Mouse (Mus musculus) frontal cortex, postnatal 14 days (tissue): Measurements from ENCODE around the gene Nod2.
A peak's percentile ranks its signal among the peaks of the same experiment; 100 is the strongest.
"Not testable (repeated sequence)": the region's sequence is repeated elsewhere in the genome, so short reads cannot be mapped to it uniquely, and the experiment has no call there.

Experiments used
- DNase-seq, 2 experiments: peaks; one replicate each; pipeline ENCODE4 v3.0.0; 2022; ENCODE audit warnings: low spot score in 2 of 2

Nod2 gene

DNA sequence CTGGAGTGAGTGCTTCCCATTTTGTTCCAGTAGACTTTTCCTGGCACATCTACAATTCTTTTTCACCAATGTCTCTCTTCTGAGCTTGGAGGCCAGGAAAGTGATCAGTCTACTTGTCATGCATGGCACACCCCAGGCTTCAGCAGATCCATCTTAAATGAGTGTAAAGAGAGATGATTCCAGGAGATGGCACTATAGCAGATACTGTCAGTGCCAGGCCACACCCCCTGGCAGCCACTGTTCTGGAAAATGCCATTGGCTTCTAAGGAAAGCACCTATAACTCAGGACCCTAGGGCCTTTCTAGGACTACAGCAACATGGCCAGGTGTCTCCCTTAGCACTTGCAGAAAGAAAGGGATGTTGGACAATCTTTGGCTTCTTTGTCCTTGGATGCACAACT lies 16.0 kb upstream of the Nod2 start:
- no peak for DNase-seq

DNA sequence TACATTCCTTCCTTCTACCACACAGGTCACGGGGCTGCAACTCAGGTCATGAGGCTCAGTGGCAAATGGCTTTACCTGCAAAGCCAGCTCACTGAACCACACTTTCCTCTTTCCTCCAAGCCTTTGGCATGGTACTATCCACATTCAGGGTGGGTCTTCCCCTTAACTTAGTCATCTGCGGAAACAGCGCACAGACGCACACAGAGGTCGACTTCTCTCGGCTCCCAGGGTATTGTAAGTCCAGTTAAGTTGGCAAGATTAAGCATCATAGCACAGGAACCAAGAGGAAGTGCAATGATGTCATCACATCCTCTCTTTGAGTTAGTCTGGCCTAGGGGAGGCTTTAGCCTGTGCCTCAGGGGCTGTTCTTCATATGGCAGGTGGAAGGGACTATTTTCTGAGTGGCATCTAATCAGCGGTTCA lies 13.8 kb upstream of the Nod2 start:
- no peak for DNase-seq

DNA sequence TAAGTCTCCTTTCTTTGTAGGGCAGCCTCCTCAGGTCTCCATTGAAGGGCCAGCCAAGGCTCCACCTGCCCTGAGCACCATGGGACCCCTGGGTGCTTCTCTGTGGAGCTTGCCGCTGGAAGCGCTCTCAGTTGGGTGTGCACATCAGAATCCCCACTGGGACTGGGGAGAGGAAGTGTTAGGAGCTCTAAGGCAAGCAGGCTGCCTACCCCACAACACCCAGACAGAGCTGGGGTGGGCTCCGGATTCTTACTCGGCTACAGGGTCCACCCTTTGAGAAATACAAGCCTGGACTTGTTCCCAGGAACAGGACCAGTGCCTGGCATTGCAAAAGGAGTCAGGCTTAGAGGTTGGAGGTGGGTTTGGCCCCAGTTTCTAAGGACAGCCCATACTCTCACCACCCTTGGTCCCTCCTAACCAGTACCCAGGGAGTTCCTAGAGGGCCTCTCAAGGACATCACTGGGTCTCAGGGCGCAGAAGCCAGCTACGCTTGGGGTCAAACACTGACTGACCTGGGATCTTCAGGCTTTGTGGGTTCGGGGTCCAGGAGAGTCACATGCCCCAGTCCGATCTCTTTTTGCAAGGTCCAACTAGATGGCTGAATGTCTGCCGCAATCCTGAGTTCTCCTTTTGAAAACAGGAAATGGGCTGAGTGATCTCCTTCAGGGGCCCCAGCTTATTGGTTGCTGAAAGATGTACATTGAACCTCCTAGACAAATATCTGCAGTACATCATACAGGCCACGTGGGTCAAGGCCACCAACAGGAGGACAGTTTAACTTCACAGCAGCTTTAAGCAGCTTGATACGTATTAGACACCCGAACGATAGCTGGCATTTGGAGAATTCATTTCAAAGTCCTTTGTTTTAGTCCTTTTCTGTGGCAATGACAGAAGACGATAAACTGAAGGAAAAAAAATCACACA lies 11.4 kb upstream of the Nod2 start, which contains the start of gene Snx20:
Gene Snx20 (minus strand): TSS at position 655 of the 924 bp plus-strand sequence.
- no peak for DNase-seq

DNA sequence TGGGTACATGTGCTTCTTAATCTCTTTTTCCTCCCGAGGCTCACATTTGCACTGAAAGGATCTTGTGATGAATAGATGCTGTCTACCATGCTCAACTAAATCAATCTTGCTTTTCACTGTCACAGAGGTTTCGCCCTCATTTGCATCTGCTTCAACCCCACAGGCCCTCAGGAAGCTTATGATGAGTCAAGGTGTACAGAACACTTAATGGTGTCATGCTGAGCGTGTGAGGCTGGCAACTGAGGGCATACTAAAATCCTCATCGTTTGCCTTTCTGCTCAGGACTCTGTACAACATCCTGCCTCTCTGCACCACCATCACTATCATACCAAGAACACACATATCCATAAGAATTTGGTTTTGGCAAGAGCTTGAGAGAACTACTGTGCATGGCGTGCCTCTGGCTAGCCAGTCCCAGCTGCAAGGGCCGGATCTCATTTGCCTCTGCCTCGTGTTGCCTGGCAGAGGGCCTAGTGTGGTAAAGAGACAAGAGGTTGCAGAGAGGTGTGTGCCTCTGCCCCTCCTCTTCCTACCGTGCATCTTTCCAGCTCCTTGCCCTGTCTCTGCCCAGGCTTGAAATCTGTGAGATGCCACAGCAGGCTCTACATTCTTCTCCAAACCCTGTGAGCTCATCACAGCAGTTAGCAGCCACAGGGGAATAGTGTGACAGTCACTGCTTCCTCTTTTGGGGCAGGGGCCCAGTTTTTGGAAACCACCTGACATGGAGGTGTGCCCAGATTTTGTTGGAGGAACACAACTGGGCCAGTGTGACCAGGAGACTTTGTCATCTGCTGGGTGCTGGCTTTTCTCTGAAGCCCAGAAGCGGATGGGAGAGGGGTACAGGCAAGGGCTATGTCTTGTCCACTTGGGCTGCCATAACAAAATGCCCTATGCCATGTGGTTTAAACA lies 9.8 kb upstream of the Nod2 start:
- no peak for DNase-seq

DNA sequence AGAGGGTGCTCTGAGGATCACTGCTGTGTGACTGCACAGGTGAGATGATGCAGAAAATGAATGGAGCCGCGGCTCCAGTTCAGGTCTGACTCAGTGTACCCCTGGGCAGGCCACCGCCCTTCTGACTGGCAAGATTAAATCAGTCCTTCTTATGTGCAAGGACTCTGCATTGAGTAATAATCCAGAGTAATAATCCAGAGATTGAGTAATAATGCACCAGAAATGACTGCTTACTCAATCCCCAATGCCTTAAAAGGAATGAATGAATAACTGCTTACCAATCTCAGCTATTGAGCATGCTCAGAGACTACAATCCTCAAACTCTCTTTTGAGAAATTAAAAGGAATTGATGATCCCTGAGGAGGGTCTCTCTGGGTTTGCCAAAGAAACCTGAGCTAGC lies 8.2 kb upstream of the Nod2 start:
- DNase-seq = no peak

DNA sequence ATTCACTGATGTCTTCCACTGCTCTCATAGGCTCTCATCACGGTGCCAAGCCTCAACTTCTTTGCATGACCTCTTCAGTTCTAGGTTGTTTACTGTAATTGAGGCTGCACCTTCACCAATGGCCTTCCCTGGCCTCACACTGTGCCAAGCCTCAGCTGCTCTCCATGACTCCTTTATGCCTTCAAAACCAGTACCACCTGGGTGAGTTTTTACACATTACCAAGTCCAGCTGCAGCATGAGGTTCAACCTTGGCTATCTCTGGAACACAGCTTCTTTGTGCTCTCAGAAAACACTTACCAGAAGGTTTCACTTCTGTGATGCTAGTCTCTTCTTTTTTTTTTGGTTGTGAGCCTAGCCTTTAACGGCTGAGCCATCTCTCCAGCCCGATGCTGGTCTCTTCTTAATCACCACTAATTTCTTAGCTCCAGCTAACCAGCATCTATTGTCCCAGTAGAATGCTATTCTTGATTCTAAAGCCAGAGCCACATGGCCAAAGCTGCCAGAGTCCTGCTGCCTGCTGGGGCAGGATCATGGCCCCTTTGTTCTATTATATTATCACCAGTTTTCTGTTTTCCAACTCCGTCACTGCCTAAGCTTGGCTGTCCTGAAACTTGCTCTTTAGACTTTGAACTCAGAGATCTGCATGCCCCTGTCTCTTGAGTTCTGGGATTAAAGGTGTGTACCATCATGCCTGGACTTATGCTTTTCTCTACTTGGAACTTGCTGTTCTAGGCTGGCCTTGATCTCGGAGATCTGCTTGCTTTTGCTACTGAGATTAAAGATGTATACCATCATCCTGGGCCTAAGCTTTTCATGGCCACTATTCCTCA lies 4.2 kb upstream of the Nod2 start:
- no peak for DNase-seq

DNA sequence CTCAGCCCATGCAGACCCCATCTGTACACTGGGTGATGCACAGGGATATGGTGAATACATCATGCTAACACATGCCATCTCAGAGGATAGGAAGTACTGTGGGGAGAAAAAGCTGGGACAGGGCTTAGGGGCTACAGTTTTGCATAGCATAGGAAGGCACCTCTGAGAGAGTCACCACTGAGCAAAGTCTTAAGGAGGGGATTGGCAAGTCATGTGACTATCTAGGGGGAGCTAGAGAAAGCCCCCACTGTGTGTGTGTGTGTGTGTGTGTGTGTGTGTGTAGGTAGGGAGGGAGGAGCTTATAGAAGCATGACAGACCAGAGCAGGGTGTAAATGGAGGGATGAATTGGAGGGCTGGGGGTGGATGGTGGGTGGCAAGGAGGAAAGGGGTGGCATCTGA lies 1.2 kb downstream of the Nod2 start:
- DNase-seq = no peak

DNA sequence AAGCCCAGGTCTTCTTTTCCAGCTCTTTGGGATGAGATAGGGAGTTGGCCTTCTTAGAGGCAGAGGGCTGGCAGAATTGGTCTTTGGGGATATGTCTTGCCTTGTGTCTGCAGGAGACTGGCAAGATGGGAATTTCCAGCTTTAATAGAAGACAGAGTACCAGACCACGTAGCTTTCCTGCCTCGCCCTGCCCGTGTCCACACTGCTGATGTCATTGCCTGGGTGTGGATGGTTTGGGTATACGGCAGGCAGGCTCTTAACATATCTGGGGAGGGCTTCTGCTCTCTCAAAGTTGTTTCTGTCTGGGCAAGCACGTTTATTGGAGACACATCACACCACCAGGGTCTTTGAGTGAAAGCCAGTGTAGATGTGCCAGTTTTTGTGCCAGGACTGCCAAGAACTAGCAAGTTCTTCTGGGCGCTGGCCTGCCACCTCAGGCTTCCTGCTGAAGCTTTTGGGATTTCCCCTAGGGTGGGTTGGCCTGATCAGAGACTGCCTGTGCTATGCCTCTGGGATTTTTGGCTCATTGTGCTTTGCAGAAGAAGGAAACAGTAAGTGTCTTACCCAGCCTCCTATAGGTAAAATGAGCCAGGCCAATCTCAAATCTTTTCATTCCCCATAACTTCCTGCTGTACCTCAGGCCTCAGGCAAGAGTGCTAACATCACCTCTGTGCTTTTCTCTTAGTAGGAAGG lies 3.0 kb downstream of the Nod2 start:
- DNase-seq = no peak

DNA sequence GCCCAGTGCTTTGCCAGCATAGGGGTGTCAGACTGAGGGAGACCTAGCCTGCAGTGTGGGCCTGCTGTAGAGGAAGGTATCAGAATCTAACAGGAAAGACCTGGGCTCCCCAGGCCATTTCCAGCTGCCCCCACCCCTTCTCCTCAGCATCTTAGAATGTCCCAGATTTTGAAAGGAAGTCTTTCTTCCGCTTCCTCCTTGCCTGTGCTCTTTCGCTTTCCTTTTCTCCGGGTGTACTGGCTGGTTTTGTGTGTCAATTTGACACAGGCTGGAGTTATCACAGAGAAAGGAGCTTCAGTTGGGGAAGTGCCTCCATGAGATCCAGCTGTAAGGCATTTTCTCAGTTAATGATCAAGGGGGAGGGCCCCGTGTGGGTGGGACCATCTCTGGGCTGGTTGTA lies 4.0 kb downstream of the Nod2 start:
- not testable (repeated sequence) for DNase-seq

DNA sequence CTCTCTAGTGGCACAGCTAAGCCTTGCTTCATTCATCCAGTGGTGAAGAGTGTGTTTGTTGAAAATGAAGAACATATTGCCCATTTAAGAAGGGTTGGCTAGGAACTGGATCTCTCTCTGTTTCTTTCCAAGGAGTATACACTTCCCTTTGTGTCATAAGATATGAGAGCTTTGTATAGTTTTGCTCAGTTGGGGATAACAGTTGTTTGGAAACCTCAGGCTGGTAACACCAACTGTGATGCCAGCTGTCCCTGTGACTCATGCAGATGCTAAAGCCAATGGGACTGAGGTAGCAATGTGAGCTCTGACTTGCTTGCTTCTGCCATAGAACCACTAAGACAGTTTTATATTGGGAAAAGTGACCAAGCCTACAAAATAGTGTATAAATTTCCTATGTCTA lies 8.2 kb downstream of the Nod2 start:
- no peak for DNase-seq

DNA sequence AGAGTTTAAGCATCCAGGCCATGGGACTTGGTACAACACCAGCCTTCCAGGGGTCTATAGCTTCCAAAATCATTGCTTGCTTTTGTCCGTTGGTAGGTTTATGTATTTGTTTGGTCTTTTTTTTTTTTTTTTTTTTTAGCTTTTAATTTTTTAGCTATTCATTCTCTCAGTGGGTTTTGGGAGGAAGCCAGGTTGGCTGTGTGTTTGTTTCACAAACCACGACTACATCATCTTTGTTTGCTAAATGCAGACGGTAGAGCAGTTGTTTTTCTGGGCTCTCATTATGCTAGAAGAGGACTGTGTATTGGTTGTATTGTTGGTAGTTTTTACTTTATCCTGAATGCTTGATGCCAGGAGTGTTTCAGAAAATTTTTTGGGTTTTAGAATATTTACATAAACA lies 12.8 kb downstream of the Nod2 start:
- no peak for DNase-seq

DNA sequence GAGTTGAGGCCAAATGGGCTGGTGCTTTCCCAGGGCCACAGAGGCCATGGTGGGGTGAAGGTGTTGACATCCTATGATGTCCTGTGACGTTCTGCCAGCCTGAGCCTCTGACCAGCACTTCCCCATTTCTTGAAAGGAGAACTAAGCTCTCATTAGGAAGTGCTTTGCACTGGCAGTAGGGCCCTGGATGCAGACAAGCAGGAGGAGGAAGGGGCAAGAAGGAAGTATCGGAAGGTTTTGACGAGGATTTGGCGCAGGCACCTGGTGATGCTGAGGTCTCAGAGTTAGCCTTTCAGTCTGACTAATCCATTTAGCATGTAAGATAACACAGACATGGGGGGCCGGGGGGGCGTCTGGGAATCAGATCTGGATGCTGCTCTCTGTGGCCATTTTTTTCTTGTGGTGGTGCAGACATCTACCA lies 15.3 kb downstream of the Nod2 start:
- no peak for DNase-seq

DNA sequence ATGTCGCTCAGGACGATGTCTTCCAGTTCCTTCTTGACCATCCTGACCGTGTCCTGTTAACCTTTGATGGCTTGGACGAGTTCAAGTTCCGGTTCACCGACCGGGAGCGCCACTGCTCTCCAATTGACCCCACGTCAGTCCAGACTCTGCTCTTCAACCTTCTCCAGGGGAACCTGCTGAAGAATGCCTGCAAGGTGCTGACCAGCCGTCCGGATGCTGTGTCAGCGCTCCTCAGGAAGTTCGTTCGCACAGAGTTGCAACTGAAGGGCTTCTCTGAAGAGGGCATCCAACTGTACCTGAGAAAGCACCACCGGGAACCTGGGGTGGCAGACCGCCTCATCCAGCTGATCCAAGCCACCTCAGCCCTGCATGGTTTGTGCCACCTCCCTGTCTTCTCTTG lies 17.0 kb downstream of the Nod2 start:
- DNase-seq = no peak

DNA sequence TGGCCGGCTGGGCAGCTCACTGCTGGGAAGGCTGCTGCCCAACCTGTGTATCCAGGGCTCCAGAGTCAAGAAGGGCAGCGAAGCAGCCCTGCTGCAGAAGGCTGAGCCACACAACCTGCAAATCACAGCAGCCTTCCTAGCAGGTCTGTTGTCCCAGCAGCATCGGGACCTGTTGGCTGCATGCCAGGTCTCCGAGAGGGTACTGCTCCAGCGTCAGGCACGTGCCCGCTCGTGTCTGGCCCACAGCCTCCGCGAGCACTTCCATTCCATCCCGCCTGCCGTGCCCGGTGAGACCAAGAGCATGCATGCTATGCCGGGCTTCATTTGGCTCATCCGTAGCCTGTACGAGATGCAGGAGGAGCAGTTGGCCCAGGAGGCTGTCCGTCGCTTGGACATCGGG lies 17.8 kb downstream of the Nod2 start:
- no peak for DNase-seq

DNA sequence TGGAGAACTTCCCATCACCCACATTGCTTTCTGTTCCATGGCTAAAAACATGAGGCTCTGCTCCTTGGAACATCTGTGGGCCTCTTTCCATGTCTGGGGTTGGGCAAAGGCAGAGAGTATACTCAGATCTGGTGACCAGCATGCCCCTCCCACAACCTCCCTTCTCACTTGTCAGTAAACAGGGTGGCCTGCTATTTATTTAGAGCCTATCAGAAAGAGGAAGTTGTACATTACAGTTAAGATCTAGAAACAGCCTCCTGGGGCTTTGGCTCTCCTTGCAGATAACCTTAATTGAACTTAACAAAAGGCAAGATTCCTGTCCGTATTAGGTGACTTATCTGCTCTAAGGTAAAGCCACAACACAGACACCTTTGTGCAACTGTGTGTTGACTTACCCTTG lies 19.3 kb downstream of the Nod2 start:
- no peak for DNase-seq

DNA sequence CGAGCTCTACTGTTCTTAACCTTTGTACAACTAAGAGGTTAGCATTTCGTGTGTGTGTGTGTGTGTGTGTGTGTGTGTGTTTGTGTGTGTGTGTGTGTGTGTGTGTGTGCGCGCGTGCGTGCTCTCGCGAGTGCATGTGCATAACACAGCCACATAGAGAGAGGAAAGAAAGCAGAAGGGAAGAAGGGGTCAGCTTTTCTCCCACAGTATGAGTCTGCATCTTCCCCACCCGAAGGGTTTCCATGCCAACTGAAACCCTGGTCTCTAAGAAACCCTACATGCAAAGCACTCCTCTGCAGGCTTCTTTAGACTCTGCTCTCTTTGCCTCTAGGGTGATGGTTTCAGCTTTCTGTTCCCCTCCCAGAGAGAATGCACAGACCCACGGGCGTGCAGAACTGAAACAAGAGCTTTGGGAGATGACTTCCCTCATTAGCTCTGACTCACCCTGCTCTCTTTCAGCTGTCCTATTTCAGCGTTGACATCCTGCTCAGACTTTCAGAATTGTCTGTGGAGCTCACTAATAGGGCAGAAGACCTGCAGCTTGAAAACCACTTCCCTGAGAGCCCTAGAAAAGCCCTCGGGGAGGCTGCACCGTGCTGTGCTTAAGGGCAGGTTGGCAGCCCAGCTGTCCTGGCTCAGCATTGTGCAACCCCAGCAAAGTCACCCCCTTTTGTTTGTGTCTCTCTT lies 21.4 kb downstream of the Nod2 start:
- DNase-seq = peak; percentile 37 to 68

DNA sequence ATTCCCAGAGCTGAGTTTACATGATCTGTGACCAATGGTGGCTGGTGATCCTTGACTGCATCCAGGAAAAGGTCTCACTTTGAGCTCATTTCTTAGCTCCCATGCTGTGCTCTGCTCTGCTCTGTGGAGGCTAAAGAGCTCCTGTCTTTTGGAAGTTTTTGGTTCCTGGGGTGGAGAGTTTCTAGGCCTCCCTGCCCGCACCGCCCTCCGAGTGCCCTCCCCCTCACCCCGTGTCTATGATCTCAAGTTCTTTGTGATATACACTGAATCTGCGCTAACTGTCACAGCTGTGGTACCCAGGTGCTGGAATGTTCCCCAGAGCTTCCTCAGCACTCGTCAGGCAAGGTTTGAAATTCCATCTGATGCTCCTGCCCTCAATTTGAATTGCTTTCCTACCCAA lies 23.7 kb downstream of the Nod2 start:
- no peak for DNase-seq

DNA sequence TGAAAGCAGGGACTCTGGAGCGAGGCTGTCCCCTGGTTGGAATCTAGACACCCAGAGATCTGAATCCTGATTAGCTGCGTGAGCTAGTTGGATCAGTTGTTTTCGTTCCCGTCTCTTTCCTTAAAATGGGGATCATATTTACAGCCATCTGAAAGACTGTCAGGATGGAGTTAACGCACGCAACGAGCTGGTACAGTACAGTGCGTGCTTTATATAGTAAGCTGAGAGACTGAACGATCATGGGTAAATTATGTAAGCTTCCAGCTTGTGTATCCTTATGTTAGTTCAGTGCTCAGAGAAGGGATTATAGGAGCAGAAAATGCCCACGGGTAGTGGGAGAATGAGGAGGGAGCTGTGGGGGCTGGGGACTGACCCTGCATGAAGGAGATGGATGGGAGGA lies 24.5 kb downstream of the Nod2 start:
- no peak for DNase-seq

DNA sequence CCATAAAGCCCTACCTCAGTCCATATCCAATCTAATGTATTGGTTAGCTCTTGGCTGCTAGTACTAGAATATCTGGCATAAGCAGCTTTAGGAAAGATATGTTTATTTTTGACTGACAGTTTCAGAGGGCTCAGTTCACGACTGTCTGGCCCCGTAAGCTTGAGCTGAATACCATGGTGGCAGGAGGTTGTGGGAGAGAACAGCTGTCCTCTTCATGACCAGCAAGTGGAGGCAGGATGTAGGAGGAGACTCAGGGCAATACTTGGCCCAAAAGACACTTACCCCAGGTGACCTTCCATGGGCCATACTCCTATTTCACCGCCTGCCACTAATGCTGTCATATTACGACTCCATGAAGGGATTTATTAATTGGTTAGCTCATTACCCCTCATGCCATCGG lies 26.7 kb downstream of the Nod2 start:
- no peak for DNase-seq

DNA sequence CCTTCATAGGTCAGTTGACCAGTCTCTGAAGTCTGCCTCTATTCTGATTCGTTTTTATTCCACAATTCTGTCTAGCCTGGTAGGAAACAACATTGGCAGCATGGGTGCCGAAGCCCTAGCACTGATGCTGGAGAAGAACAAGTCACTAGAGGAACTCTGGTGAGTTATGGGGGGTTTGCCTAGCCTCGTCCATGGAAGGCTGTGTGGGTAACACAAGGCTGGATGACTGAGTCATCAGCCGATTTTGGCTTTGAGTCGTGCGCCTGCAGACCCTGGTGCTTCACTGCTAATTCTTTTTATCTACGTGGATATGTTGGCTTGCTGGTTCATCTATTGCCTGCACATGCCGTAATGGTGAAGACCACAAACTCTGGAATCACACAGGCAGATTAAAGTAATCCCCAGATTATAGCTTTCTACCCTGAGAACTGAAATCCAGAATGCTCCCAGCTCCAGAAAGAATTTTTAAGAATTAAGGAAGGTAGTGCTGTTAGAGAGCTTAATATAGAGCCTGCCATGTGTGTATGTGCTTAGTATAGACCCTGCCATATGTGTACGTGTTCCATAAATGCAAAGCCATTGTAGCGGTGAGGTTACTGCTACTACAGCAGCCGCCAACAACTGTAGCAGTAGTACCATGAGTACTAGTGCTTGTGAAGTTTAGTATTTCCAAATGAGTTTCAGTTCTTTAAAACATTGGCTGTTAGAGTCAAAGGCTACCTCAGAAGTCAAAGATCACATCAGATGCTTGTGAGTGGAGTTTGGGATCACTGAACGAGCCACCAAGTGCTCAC lies 28.5 kb downstream of the Nod2 start:
- no peak for DNase-seq
